Mouse (Mus musculus): ENCODE measurements at regions not wholly inside any gene's neighbourhood (a gene's known extent, or its start where the extent isn't known, plus 50 kb on each side); places are given as distances from the start of the nearest gene placed in this dataset.

GRCm38 (mm10) chr1:184353832-184354449 lies 319.8 kb upstream of the 1700056E22Rik start:
- 77% methylated on average over 8 of the region's 8 CpGs for WGBS
- H3K36me3 ChIP-seq = no peaks in the 10 kb centered on the region
- H3K4me3 ChIP-seq = no peak overlapping the region
- ATAC-seq (ENCODE audit: borderline replicate concordance, extremely low read depth, low FRiP score, low TSS enrichment) = no peak
- no peak overlapping the region for H3K27ac ChIP-seq
- H3K4me2 ChIP-seq = no peak overlapping the region
- H3K9ac ChIP-seq = no peak overlapping the region
- no peaks in the 10 kb centered on the region for H3K27me3 ChIP-seq
- peaks cover 17% of the 10 kb centered on the region for H3K4me1 ChIP-seq
- no peaks in the 10 kb centered on the region for H3K9me3 ChIP-seq

- no peak overlapping the region for H3K27ac ChIP-seq
- no peaks in the 10 kb centered on the region for H3K9me3 ChIP-seq
- H3K9ac ChIP-seq = no peak overlapping the region
- H3K4me1 ChIP-seq = peaks cover under 1% of the 10 kb centered on the region; the same call in 1 of the 2 replicates
- H3K4me2 ChIP-seq = no peak overlapping the region
- 64% methylated on average over 5 of the region's 5 CpGs for WGBS
- no peaks in the 10 kb centered on the region for H3K27me3 ChIP-seq
- ATAC-seq (ENCODE audit: borderline replicate concordance, extremely low read depth, low FRiP score, low TSS enrichment) = no peak
- no peak overlapping the region for H3K4me3 ChIP-seq
- no peaks in the 10 kb centered on the region for H3K36me3 ChIP-seq
These were observed 317.7 kb upstream of the 1700056E22Rik start for GRCm38 (mm10) chr1:184351760-184352159.

GRCm38 (mm10) chr1:184344829-184345228 lies 310.7 kb upstream of the 1700056E22Rik start:
- no peak for ATAC-seq (ENCODE audit: borderline replicate concordance, extremely low read depth, low FRiP score, low TSS enrichment)
- Histone ChIP-seq H3K9ac (no peak overlapping the region), H3K36me3 (no peaks in the 10 kb centered on the region), H3K9me3 (no peaks in the 10 kb centered on the region), H3K27me3 (no peaks in the 10 kb centered on the region), H3K4me2 (no peak overlapping the region), H3K27ac (no peak overlapping the region), H3K4me1 (no peaks in the 10 kb centered on the region), H3K4me3 (no peak overlapping the region)
- 48% methylated on average over 2 of the region's 2 CpGs for WGBS

DNA sequence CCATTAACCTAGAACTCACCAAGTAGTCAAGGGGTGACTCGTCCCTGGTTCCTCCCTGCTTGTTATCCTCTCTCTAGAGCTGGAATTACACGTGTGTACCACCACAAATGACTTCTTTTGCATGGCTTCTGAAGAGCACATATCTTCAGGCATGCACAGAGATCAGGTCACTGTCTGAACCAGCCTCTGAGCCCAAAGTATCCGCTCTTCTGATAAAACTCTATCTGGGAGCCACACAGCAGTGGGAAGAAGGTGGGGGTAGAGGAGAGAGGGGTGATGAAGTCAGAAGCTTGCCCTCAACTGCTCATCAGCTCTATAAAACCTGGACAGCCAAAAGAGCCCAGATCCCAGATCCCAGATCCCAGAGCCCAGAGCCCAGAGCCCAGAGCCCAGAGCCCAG lies 301.9 kb upstream of the 1700056E22Rik start:
- no peak overlapping the region for H3K9ac ChIP-seq
- no peaks in the 10 kb centered on the region for H3K4me1 ChIP-seq
- H3K4me2 ChIP-seq = no peak overlapping the region
- no peaks in the 10 kb centered on the region for H3K36me3 ChIP-seq
- no peaks in the 10 kb centered on the region; the same call in 1 of the 2 replicates for H3K27me3 ChIP-seq
- 77% methylated on average over 3 of the region's 3 CpGs for WGBS
- no peak overlapping the region for H3K4me3 ChIP-seq
- no peak for ATAC-seq (ENCODE audit: borderline replicate concordance, extremely low read depth, low FRiP score, low TSS enrichment)
- no peaks in the 10 kb centered on the region for H3K9me3 ChIP-seq
- no peak overlapping the region for H3K27ac ChIP-seq

- no peaks in the 10 kb centered on the region for H3K9me3 ChIP-seq
- no peak for ATAC-seq (ENCODE audit: borderline replicate concordance, extremely low read depth, low FRiP score, low TSS enrichment)
- H3K4me1 ChIP-seq = no peaks in the 10 kb centered on the region
- H3K4me3 ChIP-seq = no peak overlapping the region
- H3K4me2 ChIP-seq = no peak overlapping the region
- no peak overlapping the region for H3K9ac ChIP-seq
- no peaks in the 10 kb centered on the region; the same call in 1 of the 2 replicates for H3K27me3 ChIP-seq
- no peak overlapping the region for H3K27ac ChIP-seq
- no peaks in the 10 kb centered on the region for H3K36me3 ChIP-seq
- WGBS = 48% methylated on average over 6 of the region's 6 CpGs
These were observed 301.2 kb upstream of the 1700056E22Rik start for GRCm38 (mm10) chr1:184335281-184335680.

DNA sequence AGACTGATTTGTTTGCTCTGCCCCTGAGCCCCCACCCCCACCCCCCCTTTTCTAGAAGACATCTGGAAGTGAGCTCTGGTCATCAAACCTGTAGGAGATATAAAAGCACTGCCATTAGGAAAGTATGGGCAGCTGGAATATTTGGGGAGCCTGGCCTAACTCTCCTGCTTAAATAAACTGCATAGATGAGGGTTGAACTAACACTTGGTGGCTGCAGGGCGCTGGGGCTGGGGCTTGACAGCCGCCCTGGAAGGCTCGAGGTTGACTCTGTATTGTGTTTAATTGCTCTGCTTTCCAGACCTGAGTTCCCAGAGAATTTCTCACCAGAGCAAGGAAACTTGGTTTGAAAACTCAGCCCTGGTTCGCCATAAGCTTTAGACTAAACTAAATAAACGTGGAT lies 300.7 kb upstream of the 1700056E22Rik start:
- no peak for ATAC-seq (ENCODE audit: borderline replicate concordance, extremely low read depth, low FRiP score, low TSS enrichment)
- H3K27me3 ChIP-seq = no peaks in the 10 kb centered on the region; the same call in 1 of the 2 replicates
- H3K4me3 ChIP-seq = no peak overlapping the region
- WGBS = 48% methylated on average over 5 of the region's 5 CpGs
- no peaks in the 10 kb centered on the region for H3K4me1 ChIP-seq
- H3K36me3 ChIP-seq = no peaks in the 10 kb centered on the region
- H3K4me2 ChIP-seq = no peak overlapping the region
- no peaks in the 10 kb centered on the region for H3K9me3 ChIP-seq
- no peak overlapping the region for H3K9ac ChIP-seq
- no peak overlapping the region for H3K27ac ChIP-seq

GRCm38 (mm10) chr1:184333086-184333485 lies 299.0 kb upstream of the 1700056E22Rik start:
- no peak overlapping the region for H3K27ac ChIP-seq
- H3K4me1 ChIP-seq = no peaks in the 10 kb centered on the region
- no peaks in the 10 kb centered on the region for H3K9me3 ChIP-seq
- no peak overlapping the region for H3K9ac ChIP-seq
- no peak overlapping the region for H3K4me2 ChIP-seq
- no peaks in the 10 kb centered on the region for H3K27me3 ChIP-seq
- 85% methylated on average over 5 of the region's 5 CpGs for WGBS
- ATAC-seq (ENCODE audit: borderline replicate concordance, extremely low read depth, low FRiP score, low TSS enrichment) = no peak
- no peak overlapping the region for H3K4me3 ChIP-seq
- H3K36me3 ChIP-seq = no peaks in the 10 kb centered on the region

DNA sequence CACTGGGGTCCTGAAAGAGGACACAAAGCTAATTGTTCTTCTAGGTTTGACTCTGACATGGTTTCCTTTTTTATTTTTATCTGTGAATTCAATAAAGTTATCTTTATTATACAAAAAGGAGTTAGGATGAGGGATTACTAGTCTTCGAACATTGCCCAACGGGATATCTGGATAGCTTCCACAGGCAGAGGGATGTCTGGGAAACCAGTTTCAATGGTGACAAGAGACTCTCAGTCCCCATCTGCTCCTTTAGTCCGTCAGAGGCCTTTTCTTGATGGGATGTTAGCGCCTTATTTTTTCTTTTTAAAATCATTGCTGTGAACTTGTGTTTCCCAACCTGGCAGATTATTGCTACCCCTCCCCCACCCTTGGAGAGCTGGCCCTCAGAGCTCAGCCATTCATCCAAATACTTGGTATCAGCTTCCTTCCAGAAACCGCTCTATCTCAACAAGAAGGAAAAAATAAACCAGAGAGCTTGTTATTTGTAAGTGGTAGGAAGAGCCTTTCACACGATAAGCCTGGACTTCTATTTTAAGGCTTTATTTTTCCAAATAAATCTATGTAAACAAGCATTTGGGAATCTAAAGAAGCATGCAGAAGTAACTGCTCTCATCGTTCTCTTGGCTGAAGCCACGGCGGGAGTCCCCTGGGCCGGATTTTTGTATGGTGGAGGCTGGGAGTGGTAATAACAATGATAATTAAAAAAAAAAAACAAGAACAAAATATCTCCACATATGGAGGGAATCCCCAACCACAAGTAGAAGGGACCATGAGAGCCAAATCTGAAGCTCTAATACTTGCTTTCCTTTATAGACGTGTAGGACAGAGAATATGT lies 296.6 kb upstream of the 1700056E22Rik start:
- ATAC-seq (ENCODE audit: borderline replicate concordance, extremely low read depth, low FRiP score, low TSS enrichment) = no peak
- no peaks in the 10 kb centered on the region for H3K4me1 ChIP-seq
- no peak overlapping the region for H3K4me2 ChIP-seq
- WGBS = 57% methylated on average over 11 of the region's 11 CpGs
- H3K36me3 ChIP-seq = no peaks in the 10 kb centered on the region
- H3K27me3 ChIP-seq = no peaks in the 10 kb centered on the region
- H3K9ac ChIP-seq = no peak overlapping the region
- H3K27ac ChIP-seq = no peak overlapping the region
- no peaks in the 10 kb centered on the region for H3K9me3 ChIP-seq
- no peak overlapping the region for H3K4me3 ChIP-seq

DNA sequence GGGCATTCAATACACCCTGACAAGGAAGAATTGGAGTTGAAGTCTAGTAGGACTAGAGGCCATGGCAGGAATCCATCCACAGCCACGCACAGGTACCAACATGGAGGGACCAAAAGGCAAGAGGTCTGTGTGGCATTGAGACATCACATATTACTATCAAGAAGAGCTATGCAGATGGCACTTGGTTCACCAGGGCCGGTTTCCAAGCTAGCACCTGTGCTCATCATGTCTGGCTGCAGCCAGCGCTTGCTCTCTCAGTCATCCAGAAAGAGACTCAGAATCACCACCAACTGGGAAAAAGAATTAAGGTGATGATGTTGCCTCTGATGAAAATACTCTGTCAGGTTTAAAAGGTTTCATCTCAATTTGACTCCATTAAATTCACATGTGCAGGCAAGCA lies 292.1 kb upstream of the 1700056E22Rik start:
- H3K36me3 ChIP-seq = no peaks in the 10 kb centered on the region
- no peak overlapping the region for H3K4me3 ChIP-seq
- 91% methylated on average over 3 of the region's 3 CpGs for WGBS
- no peaks in the 10 kb centered on the region for H3K9me3 ChIP-seq
- ATAC-seq (ENCODE audit: borderline replicate concordance, extremely low read depth, low FRiP score, low TSS enrichment) = no peak
- H3K4me2 ChIP-seq = no peak overlapping the region
- no peaks in the 10 kb centered on the region for H3K27me3 ChIP-seq
- H3K4me1 ChIP-seq = no peaks in the 10 kb centered on the region
- no peak overlapping the region for H3K9ac ChIP-seq
- H3K27ac ChIP-seq = no peak overlapping the region

GRCm38 (mm10) chr1:184324234-184324633 lies 290.1 kb upstream of the 1700056E22Rik start:
- Histone ChIP-seq H3K4me2 (no peak overlapping the region), H3K9ac (no peak overlapping the region), H3K4me1 (peaks cover 5% of the 10 kb centered on the region), H3K36me3 (no peaks in the 10 kb centered on the region), H3K27me3 (no peaks in the 10 kb centered on the region), H3K27ac (no peak overlapping the region), H3K9me3 (no peaks in the 10 kb centered on the region), H3K4me3 (no peak overlapping the region)
- no peak for ATAC-seq (ENCODE audit: borderline replicate concordance, extremely low read depth, low FRiP score, low TSS enrichment)
- WGBS = 81% methylated on average over 2 of the region's 2 CpGs

- Histone ChIP-seq H3K27ac (no peak overlapping the region), H3K4me1 (peaks cover 5% of the 10 kb centered on the region), H3K9ac (no peak overlapping the region), H3K27me3 (no peaks in the 10 kb centered on the region), H3K4me3 (no peak overlapping the region), H3K36me3 (no peaks in the 10 kb centered on the region), H3K4me2 (no peak overlapping the region), H3K9me3 (no peaks in the 10 kb centered on the region)
- ATAC-seq (ENCODE audit: borderline replicate concordance, extremely low read depth, low FRiP score, low TSS enrichment) = no peak
- 38% methylated on average over 3 of the region's 3 CpGs for WGBS
These were observed 286.5 kb upstream of the 1700056E22Rik start for GRCm38 (mm10) chr1:184320521-184321177.

Data from lung, embryonic 15.5 days (tissue).